Mouse (Mus musculus): ENCODE measurements around the gene Fgfr2.

- TF ChIP-seq CTCF (IDR thresholded peaks at IDR 0.05; ENCODE audit: control insufficient read depth, insufficient read depth, insufficient replicate concordance, low read depth, low read length) (no peak), POLR2A (IDR thresholded peaks at IDR 0.05; ENCODE audit: control insufficient read depth, low read depth, low read length) (no peak)
These were observed 1819.8 kb downstream of the Fgfr2 start for GRCm38 (mm10) chr7:131303340-131303739.
